Mouse (Mus musculus) heart, postnatal 10 days (tissue): Measurements from ENCODE around the gene Tet1. TPM values are rescaled to one million over a fixed set of nuclear protein-coding genes. Genes with fewer than 3 reads are reported as not detected.

Experiments
- DNase-seq, 2 experiments: peaks; one replicate each; pipeline ENCODE4 v3.0.0; 2021
- intact Hi-C: fragments of 180-260 bp; cut with DNase I; formaldehyde crosslinking; loops from one replicate; pipeline ENCODE4 v1.15.1; 2025
- total RNA-seq, 2 experiments: library from RNA; stranded (reverse); gene quantifications; 2 replicates each; pipeline ENCODE4 v1.2.3; 2021

The Tet1 gene
- total RNA-seq, 2 experiments from 2014 or later = 23.3 to 35.6 TPM

GRCm38 (mm10) chr10:62892549-62893232 lies 16.1 kb downstream of the Tet1 start:
- intact Hi-C loops = no loop called here

DNA sequence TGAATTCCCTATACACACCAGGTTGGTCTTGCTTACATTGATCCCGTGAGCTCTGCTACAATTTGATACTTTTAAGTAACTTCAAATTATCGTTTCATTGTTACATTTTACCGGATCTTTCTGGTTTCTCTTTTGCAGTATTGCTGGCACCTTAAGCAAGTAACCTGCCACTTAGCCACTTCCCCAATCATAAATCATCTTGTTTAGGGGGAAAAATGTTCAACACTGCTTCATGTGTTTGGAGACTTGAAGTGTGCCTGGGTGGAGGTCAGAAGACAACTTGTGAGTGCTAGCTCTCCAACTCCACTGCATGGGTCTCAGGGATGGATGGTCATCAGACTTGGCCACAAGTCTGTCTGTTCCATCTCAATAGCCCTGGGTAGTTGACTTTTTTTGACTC lies 17.8 kb downstream of the Tet1 start:
- intact Hi-C loops = no loop called here
- DNase-seq = no peak

More at GRCm38 (mm10) chr10:62892549-62893232, 16.1 kb downstream of the Tet1 start:
- DNase-seq = no peak

DNA sequence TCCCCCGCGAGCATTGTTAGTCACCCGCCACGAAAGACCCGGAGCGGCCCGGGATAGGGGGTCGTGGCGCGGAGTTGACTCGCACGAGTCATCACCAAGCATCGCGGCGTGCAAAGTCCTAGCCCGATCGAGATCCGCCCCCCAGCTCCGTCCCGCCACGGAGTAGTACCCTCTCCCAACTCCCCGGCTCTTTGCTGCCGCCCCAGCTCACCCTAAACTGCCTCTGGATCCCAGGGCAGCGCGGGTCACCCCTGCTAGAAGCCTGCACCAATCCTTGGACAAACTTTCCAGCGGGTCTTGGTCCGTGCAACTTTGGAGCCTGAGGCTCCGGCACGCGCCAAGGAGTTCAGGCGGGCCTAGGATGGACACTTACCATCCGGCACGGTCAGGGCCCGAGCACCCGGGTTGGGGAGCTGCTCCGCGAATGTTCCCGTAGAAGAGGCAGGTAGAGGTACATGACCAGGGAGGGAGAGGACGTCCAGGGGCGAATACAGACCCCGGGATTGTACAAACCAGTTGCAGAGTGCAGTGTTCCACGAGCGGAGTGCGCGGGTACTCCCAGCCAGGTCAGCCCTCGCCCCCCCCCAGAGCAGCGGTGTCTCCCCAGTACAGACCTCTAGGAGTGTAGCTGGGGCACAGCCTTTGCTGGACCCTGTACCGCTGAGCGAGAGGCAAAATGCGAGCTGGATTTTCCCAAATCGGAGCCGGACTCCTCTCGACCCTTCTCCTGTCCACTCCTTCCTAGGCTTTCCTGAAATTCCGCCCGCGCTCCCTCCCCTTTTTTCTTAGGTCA lies 21.8 kb downstream of the Tet1 start:
- intact Hi-C loops = loop anchor here (2.0 kb wide), 1 partner anchor 22 kb away; no protein-coding TSS in a partner anchor
- DNase-seq = peak; percentile 74 to 81

- intact Hi-C loops = loop anchor here (2.0 kb wide), 1 partner anchor 21 kb away; no protein-coding TSS in a partner anchor
- DNase-seq = peak; percentile 23 to 29
These were observed 22.6 kb downstream of the Tet1 start for GRCm38 (mm10) chr10:62885969-62886798.

DNA sequence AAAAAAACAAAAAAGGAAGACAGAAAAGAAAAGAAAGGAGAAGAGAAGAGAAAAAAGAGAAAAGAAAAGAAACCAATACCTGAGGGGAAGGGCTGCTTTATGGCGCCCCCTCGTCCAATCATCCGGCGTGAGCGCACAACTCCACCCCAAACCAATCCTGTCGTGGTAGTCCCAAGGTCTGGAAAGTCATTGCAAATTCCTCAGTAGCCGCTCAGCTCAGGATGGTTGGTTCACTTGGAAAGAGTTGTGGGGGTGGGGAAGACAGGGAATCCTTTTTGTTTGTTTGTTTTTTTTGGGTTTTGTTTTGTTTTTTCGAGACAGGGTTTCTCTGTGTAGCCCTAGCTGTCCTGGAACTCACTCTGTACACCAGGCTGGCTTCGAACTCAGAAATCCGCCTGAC lies 23.3 kb downstream of the Tet1 start:
- intact Hi-C loops = no loop called here
- DNase-seq = no peak

- intact Hi-C loops = no loop called here
- DNase-seq = no peak
These were observed 24.3 kb downstream of the Tet1 start for GRCm38 (mm10) chr10:62884517-62884916.

- intact Hi-C loops = no loop called here
- DNase-seq = no peak
These were observed 24.8 kb downstream of the Tet1 start for GRCm38 (mm10) chr10:62883933-62884372.

- DNase-seq = no peak
- intact Hi-C loops = no loop called here
These were observed 27.6 kb downstream of the Tet1 start for GRCm38 (mm10) chr10:62881211-62881610.

- no peak for DNase-seq
- intact Hi-C loops = no loop called here
These were observed 30.7 kb downstream of the Tet1 start for GRCm38 (mm10) chr10:62878056-62878455.

DNA sequence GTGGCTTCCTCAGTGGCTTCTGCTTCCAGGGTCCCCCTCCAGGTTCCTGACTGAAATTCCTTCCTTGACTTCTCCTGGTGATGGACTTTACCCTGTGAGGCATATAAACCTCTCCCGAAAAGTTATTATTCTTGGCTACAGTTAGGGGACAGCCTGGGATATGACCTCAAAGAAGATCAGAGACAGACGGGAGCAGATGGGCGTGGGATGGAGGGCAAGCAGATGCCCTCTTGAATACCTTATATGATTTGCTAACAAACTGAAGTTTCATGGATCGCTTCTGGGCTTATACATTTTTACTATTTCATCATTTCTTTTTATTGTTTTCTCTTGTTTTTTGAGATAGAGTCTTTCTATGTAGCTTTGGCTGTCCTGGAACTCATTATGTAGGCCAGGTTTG lies 33.2 kb downstream of the Tet1 start:
- intact Hi-C loops = no loop called here
- DNase-seq = no peak

GRCm38 (mm10) chr10:62874828-62875227 lies 34.0 kb downstream of the Tet1 start:
- intact Hi-C loops = no loop called here
- no peak for DNase-seq

- intact Hi-C loops = loop anchor here (5.0 kb wide), 1 partner anchor 56 kb away; the partner anchor contains the start of gene Slc25a16
These were observed 42.6 kb downstream of the Tet1 start for GRCm38 (mm10) chr10:62866035-62866791.

DNA sequence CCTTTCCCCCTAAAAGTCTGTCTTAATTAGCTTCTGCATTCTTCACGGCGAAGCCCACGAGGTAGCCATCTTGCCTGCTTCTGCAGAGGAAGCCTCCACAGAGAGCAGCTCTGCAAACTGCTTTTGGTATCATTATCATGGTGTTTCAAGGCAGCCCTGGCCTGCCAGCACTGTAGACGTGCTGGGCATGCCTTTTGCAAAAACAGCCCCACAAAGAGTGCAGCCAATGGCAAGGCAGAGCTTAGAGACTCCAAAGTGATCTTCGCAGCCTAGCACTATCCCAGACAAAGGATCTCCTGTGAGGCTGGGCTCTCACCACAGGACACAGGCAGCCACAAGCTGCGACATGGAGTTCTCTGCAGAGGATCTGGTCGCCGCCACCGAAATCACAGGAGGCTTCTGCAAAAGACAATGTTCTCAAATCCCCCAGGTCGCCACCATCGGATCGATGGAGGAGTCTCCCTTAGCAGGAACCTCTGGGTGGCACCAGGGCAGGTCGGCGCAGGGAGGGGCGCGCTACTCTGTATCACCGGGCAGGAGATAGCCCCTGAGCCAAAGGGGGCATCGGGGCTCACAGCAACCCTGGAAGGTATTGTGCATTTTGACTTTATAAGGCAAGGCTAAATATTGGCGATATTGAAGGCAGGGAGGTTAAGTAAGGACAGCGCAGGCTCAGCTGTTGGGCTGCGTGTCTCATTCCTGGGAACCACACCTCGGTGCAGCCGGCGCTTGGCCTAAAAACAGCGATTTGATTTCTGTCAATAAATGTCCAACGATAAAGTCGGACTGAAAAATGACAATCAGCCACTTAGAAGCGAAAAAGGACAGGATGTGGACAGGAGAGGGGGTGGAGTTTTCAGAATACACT lies 43.4 kb downstream of the Tet1 start:
- peak; percentile 89 for DNase-seq

More at GRCm38 (mm10) chr10:62866035-62866791, 42.6 kb downstream of the Tet1 start:
- peak; percentile 76 to 78 for DNase-seq

DNA sequence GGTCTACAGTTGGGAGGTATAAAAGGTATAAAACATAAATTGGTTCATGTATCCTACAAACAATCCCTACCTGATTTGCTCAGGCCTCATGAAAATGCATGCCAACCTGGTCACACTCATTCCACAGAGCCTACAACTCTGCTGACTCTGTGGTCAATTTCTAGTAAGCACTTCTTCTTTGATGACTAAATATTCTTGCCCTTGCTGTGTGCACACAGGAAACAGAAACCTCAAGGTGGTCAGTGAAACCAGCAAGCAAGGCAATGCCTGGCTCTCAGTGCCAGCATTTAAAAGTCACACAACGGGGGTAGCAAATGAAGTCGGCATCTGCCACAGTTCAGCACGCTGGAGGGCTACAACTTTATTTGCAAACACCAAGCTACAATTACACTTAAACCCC lies 45.2 kb downstream of the Tet1 start:
- intact Hi-C loops = no loop called here
- DNase-seq = no peak

More for the DNA sequence above, 43.4 kb downstream of the Tet1 start:
- intact Hi-C loops = loop anchor here (2.0 to 5.0 kb wide), 2 partner anchors 21 to 57 kb away; partner anchors contain the start of gene Slc25a16

DNA sequence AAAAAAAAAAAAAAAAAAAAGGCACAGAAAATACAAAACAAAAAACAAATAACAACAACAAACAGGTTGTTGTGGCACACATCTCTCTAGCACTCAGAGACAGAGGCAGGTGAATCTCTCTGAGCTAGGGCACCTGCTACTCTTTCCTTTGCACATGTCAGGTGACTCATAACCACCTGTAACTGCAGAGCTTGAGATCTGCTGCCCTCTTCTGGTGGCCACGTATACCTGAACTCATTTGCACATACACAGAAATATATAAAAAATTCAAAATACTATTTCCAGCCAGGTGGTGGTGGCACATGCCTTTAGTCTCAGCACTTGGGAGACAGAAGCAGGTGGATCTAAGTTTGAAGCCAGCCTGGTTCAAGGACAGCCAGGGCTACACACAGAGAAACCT lies 46.4 kb downstream of the Tet1 start:
- intact Hi-C loops = no loop called here

DNA sequence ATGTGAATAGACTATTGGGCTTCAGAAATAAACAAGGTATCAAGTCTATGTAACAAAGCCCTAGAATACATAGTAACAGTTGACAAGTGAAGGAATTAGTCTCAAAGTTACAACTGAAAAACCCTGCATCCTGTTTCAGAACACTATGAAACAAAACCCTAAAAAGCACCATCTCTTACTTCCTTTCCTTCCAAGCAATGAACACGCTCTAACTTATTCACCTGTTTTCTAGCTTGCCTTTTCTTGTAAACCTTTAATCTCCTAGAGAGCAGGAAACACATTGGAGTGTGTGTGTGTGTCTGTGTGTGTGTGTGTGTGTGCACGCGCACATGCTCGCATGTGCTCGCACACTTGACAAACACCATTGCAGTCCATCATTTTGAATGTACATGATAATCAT lies 49.8 kb downstream of the Tet1 start:
- no peak for DNase-seq
- intact Hi-C loops = no loop called here

More for the DNA sequence above, 46.4 kb downstream of the Tet1 start:
- DNase-seq = no peak

- intact Hi-C loops = no loop called here
- DNase-seq = peak in 1 of 2 experiments; percentile 21
These were observed 52.0 kb downstream of the Tet1 start for GRCm38 (mm10) chr10:62856690-62857290.

- intact Hi-C loops = no loop called here
- peak; percentile 53 to 59 for DNase-seq
These were observed 53.8 kb downstream of the Tet1 start for GRCm38 (mm10) chr10:62854992-62855391.

DNA sequence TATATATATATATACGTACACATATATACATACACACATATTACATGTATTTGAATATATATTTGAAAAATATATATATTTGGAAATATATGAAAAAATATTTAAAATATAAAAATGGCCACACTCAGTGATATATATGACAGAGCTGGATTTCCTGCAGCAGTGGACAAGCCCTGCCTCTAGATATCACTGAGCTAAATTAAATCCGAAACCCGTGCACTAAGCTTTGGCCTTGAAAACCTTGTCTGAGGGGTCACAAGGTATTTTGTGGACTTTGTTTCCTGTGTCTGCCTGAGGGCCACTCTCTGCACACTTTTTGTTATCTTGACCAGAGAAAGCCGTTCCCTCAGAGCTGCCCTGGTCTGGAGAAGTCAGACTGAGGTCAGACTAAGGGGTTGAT lies 54.2 kb downstream of the Tet1 start:
- DNase-seq = no peak
- intact Hi-C loops = no loop called here
